Mouse (Mus musculus) midbrain, embryonic 14.5 days (tissue): ENCODE data around the gene Bard1. TPM values are rescaled to one million over a fixed set of nuclear protein-coding genes. Genes with fewer than 3 reads are reported as not detected.

Experiments
- ATAC-seq: fragments of 200-750 bp; cut with Nextera tagmentation; 2 replicates; pipeline ENCODE4 v1.8.0; 2017; ENCODE audit warnings: moderate number of reproducible peaks, moderate library complexity; ENCODE audit not compliant: low FRiP score, low TSS enrichment
- DNase-seq: peaks from one replicate; pipeline ENCODE4 v3.0.0-alpha.2; 2015
- H3K27ac ChIP-seq: fragments of 300-500 bp; sonication (generic); replicated peaks from 2 replicates; pipeline ENCODE4 v1.5.1; 2014; ENCODE audit warnings: mild to moderate bottlenecking, low read depth, low read length, moderate library complexity
- H3K27me3 ChIP-seq: fragments of 300-500 bp; sonication (generic); 2 replicates; pipeline ENCODE4 v1.6.1; 2014; ENCODE audit warnings: low read length, control low read depth, mixed read lengths; ENCODE audit not compliant: control insufficient read depth, insufficient read depth
- H3K36me3 ChIP-seq: fragments of 300-500 bp; sonication (generic); 2 replicates; pipeline ENCODE4 v1.6.1; 2014; ENCODE audit warnings: low read length, control low read depth; ENCODE audit not compliant: control insufficient read depth, insufficient read depth
- H3K4me1 ChIP-seq: fragments of 300-500 bp; sonication (generic); 2 replicates; pipeline ENCODE4 v1.6.1; 2014; ENCODE audit warnings: mild to moderate bottlenecking, antibody characterized with exemption, low read length, control low read depth; ENCODE audit not compliant: control insufficient read depth, insufficient read depth
- H3K4me2 ChIP-seq: fragments of 300-500 bp; sonication (generic); 2 replicates; pipeline ENCODE4 v1.6.1; 2014; ENCODE audit warnings: mild to moderate bottlenecking, low read length, moderate library complexity
- H3K4me3 ChIP-seq: fragments of 300-500 bp; sonication (generic); replicated peaks from 2 replicates; pipeline ENCODE4 v1.5.1; 2014; ENCODE audit warnings: low read depth, low read length
- H3K9ac ChIP-seq: fragments of 300-500 bp; sonication (generic); replicated peaks from 2 replicates; pipeline ENCODE4 v1.6.1; 2014; ENCODE audit warnings: mild to moderate bottlenecking, low read length, moderate library complexity
- H3K9me3 ChIP-seq: fragments of 300-500 bp; sonication (generic); 2 replicates; pipeline ENCODE4 v1.6.1; 2016; ENCODE audit warnings: low read length, control low read depth, mixed read lengths; ENCODE audit not compliant: control insufficient read depth
- whole genome bisulfite sequencing: fragments of 180-500 bp; shearing (Covaris S2); extraction: QIAGEN DNeasy Blood & Tissue Kit; methylation state at CpG from one replicate; pipeline ENCODE4 v1.1.7; 2014; 5-methylcytosine and 5-hydroxymethylcytosine counted together
- polyA plus RNA-seq: library from polyadenylated mRNA; unstranded; fragments of >200 nt; fragmentation: Nextera tagmentation; extraction: Ambion mirVana; gene quantifications from 2 replicates; pipeline ENCODE4 v1.2.1, GENCODE M21; 2014

The Bard1 gene
- polyA plus RNA-seq, 1 experiment from 2014 or later: 0.99 TPM

- DNase-seq (no peak), ATAC-seq (no peak)
- Histone ChIP-seq H3K4me2 (no peak overlapping the region), H3K4me1 (no peaks in the 10 kb centered on the region), H3K4me3 (no peak overlapping the region), H3K36me3 (no peaks in the 10 kb centered on the region), H3K9ac (no peak overlapping the region), H3K27me3 (no peaks in the 10 kb centered on the region), H3K9me3 (no peaks in the 10 kb centered on the region), H3K27ac (no peak overlapping the region)
- WGBS: 66% methylated on average over 1 of the region's 1 CpGs
Observed at GRCm38 (mm10) chr1:71035565-71035964, 67.4 kb downstream of the Bard1 start.

GRCm38 (mm10) chr1:71022766-71023165 lies 80.2 kb downstream of the Bard1 start:
- whole genome bisulfite sequencing: 94% methylated on average over 5 of the region's 5 CpGs
- no peaks in the 10 kb centered on the region for H3K27me3 ChIP-seq
- no peak overlapping the region for H3K4me3 ChIP-seq
- no peak overlapping the region for H3K4me2 ChIP-seq
- DNase-seq (no peak), ATAC-seq (no peak)
- H3K9ac ChIP-seq: no peak overlapping the region
- H3K9me3 ChIP-seq: no peaks in the 10 kb centered on the region
- H3K27ac ChIP-seq: no peak overlapping the region
- H3K36me3 ChIP-seq: no peaks in the 10 kb centered on the region
- no peaks in the 10 kb centered on the region for H3K4me1 ChIP-seq

GRCm38 (mm10) chr1:71014345-71014744 lies 88.6 kb downstream of the Bard1 start:
- Histone ChIP-seq H3K9me3 (peaks cover 4% of the 10 kb centered on the region; the same call in 1 of the 2 replicates), H3K9ac (no peak overlapping the region), H3K4me3 (no peak overlapping the region), H3K27ac (no peak overlapping the region), H3K4me1 (no peaks in the 10 kb centered on the region), H3K4me2 (no peak overlapping the region), H3K27me3 (no peaks in the 10 kb centered on the region), H3K36me3 (no peaks in the 10 kb centered on the region)
- ATAC-seq (no peak), DNase-seq (no peak)

- DNase-seq (no peak), ATAC-seq (no peak)
- Histone ChIP-seq H3K27ac (no peak overlapping the region), H3K4me1 (no peaks in the 10 kb centered on the region), H3K4me2 (no peak overlapping the region), H3K36me3 (no peaks in the 10 kb centered on the region), H3K9me3 (peaks cover 4% of the 10 kb centered on the region; the same call in 1 of the 2 replicates), H3K9ac (no peak overlapping the region), H3K4me3 (no peak overlapping the region), H3K27me3 (no peaks in the 10 kb centered on the region)
- 93% methylated on average over 6 of the region's 6 CpGs for WGBS
Observed at GRCm38 (mm10) chr1:71005998-71006397, 96.9 kb downstream of the Bard1 start.

GRCm38 (mm10) chr1:71004177-71004576 lies 98.8 kb downstream of the Bard1 start:
- 51% methylated on average over 1 of the region's 1 CpGs for WGBS
- H3K27ac ChIP-seq: no peak overlapping the region
- H3K9me3 ChIP-seq: no peaks in the 10 kb centered on the region
- no peaks in the 10 kb centered on the region for H3K27me3 ChIP-seq
- H3K4me2 ChIP-seq: no peak overlapping the region
- H3K4me1 ChIP-seq: no peaks in the 10 kb centered on the region
- no peak for DNase-seq
- H3K36me3 ChIP-seq: no peaks in the 10 kb centered on the region
- ATAC-seq: no peak
- no peak overlapping the region for H3K9ac ChIP-seq
- H3K4me3 ChIP-seq: no peak overlapping the region

- Histone ChIP-seq H3K36me3 (no peaks in the 10 kb centered on the region), H3K4me2 (no peak overlapping the region), H3K9ac (no peak overlapping the region), H3K4me3 (no peak overlapping the region), H3K9me3 (no peaks in the 10 kb centered on the region), H3K4me1 (no peaks in the 10 kb centered on the region), H3K27ac (no peak overlapping the region), H3K27me3 (no peaks in the 10 kb centered on the region)
- DNase-seq: no peak
- ATAC-seq: no peak
- WGBS: 90% methylated on average over 1 of the region's 1 CpGs
Observed at GRCm38 (mm10) chr1:71003741-71004140, 99.2 kb downstream of the Bard1 start.

- ATAC-seq (peak; percentile 31; the same call in 1 of the 2 replicates), DNase-seq (peak; percentile 62)
- H3K36me3 ChIP-seq: no peaks in the 10 kb centered on the region
Observed at GRCm38 (mm10) chr1:70997377-70997993, 105.5 kb downstream of the Bard1 start.

GRCm38 (mm10) chr1:70996766-70997165 lies 106.2 kb downstream of the Bard1 start:
- Histone ChIP-seq H3K27me3 (no peaks in the 10 kb centered on the region), H3K4me3 (no peak overlapping the region), H3K4me1 (peaks cover 4% of the 10 kb centered on the region; the same call in 1 of the 2 replicates), H3K36me3 (no peaks in the 10 kb centered on the region), H3K4me2 (no peak overlapping the region), H3K27ac (no peak overlapping the region; the same call in 1 of the 2 replicates), H3K9ac (no peak overlapping the region), H3K9me3 (no peaks in the 10 kb centered on the region)
- WGBS: 78% methylated on average over 3 of the region's 3 CpGs
- ATAC-seq (no peak), DNase-seq (no peak)

More at GRCm38 (mm10) chr1:70997377-70997993, 105.5 kb downstream of the Bard1 start:
- no peaks in the 10 kb centered on the region for H3K9me3 ChIP-seq
- H3K27ac ChIP-seq: no peak overlapping the region; the same call in 1 of the 2 replicates
- no peak overlapping the region for H3K9ac ChIP-seq
- H3K4me1 ChIP-seq: peaks cover 4% of the 10 kb centered on the region; the same call in 1 of the 2 replicates
- H3K4me2 ChIP-seq: no peak overlapping the region
- WGBS: 50% methylated on average over 10 of the region's 10 CpGs
- H3K4me3 ChIP-seq: no peak overlapping the region
- H3K27me3 ChIP-seq: no peaks in the 10 kb centered on the region
